Mouse (Mus musculus) left cerebral cortex, postnatal 10 days (tissue): Measurements from ENCODE around the gene Ugt2b34. TPM values are rescaled to one million over a fixed set of nuclear protein-coding genes. Genes with fewer than 3 reads are reported as not detected.
"Not testable (repeated sequence)": the region's sequence is repeated elsewhere in the genome, so short reads cannot be mapped to it uniquely, and the experiment has no call there.

ENCODE experiments used
- DNase-seq, 2 experiments: peaks; one replicate each; pipeline ENCODE4 v3.0.0; 2021 to 2022; ENCODE audit warnings: low spot score in 2 of 2, mixed read lengths in 1 of 2; ENCODE audit errors: extremely low spot score in 1 of 2
- intact Hi-C: fragments of 180-260 bp; cut with DNase I; formaldehyde crosslinking; loops from one replicate; pipeline ENCODE4 v1.15.1; 2025
- total RNA-seq, 2 experiments: library from RNA; stranded (reverse); gene quantifications; 2 replicates each; pipeline ENCODE4 v1.2.3; 2021

The Ugt2b34 gene
- total RNA-seq, result not detected

- intact Hi-C loops, result no loop called here
These were observed at the start of gene Ugt2b34 for GRCm38 (mm10) chr5:86906758-86907157. Gene Ugt2b34 (minus strand): TSS chr5:86906937.

GRCm38 (mm10) chr5:86942111-86942510 lies 35.4 kb upstream of the Ugt2b34 start:
- DNase-seq, result no peak
- intact Hi-C loops, result no loop called here

More at GRCm38 (mm10) chr5:86906758-86907157, at the start of gene Ugt2b34:
- DNase-seq, result no peak

GRCm38 (mm10) chr5:86926426-86926825 lies 19.7 kb upstream of the Ugt2b34 start, which contains the start of gene Ugt2b1:
Gene Ugt2b1 (minus strand): TSS chr5:86926530.
- intact Hi-C loops, result no loop called here
- no peak for DNase-seq

GRCm38 (mm10) chr5:86920661-86921233 lies 14.0 kb upstream of the Ugt2b34 start:
- DNase-seq, result no peak
- intact Hi-C loops, result no loop called here

GRCm38 (mm10) chr5:86911357-86912099 lies 4.8 kb upstream of the Ugt2b34 start:
- intact Hi-C loops, result no loop called here
- no peak for DNase-seq

GRCm38 (mm10) chr5:86910770-86911169 lies 4.0 kb upstream of the Ugt2b34 start:
- intact Hi-C loops, result no loop called here
- no peak for DNase-seq

- intact Hi-C loops, result loop anchor here (5.0 kb wide), 1 partner anchor 252 kb away; the partner anchor contains the start of gene Ugt2b5
These were observed 16.8 kb downstream of the Ugt2b34 start for GRCm38 (mm10) chr5:86889933-86890332.

GRCm38 (mm10) chr5:86888420-86888819 lies 18.3 kb downstream of the Ugt2b34 start:
- intact Hi-C loops, result loop anchor here (5.0 kb wide), 1 partner anchor 254 kb away; the partner anchor contains the start of gene Ugt2b5
- no peak for DNase-seq

More at GRCm38 (mm10) chr5:86889933-86890332, 16.8 kb downstream of the Ugt2b34 start:
- DNase-seq, result no peak

GRCm38 (mm10) chr5:86887081-86887480 lies 19.7 kb downstream of the Ugt2b34 start:
- intact Hi-C loops, result loop anchor here (2.0 to 5.0 kb wide), 2 partner anchors 255 to 550 kb away; partner anchors contain the start of gene Ugt2b5
- DNase-seq, result no peak

GRCm38 (mm10) chr5:86886620-86887019 lies 20.1 kb downstream of the Ugt2b34 start:
- DNase-seq, result no peak
- intact Hi-C loops, result loop anchor here (2.0 to 5.0 kb wide), 2 partner anchors 256 to 550 kb away; partner anchors contain the start of gene Ugt2b5

GRCm38 (mm10) chr5:86871877-86872276 lies 34.9 kb downstream of the Ugt2b34 start:
- intact Hi-C loops, result no loop called here
- peak in 1 of 2 experiments; percentile 44 for DNase-seq

GRCm38 (mm10) chr5:86858336-86858735 lies 48.4 kb downstream of the Ugt2b34 start:
- intact Hi-C loops, result loop anchor here (10.0 kb wide), 1 partner anchor 1546 kb away; no protein-coding TSS in a partner anchor
- DNase-seq, result no peak

GRCm38 (mm10) chr5:86857682-86858081 lies 49.1 kb downstream of the Ugt2b34 start:
- intact Hi-C loops, result loop anchor here (10.0 kb wide), 1 partner anchor 1547 kb away; no protein-coding TSS in a partner anchor
- DNase-seq, result no peak

GRCm38 (mm10) chr5:86856505-86856904 lies 50.2 kb downstream of the Ugt2b34 start:
- DNase-seq, result not testable (repeated sequence)
- intact Hi-C loops, result loop anchor here (10.0 kb wide), 1 partner anchor 1548 kb away; no protein-coding TSS in a partner anchor

- DNase-seq, result no peak
- intact Hi-C loops, result loop anchor here (5.0 to 10.0 kb wide), 2 partner anchors 1553 to 1691 kb away; no protein-coding TSS in a partner anchor
These were observed 55.1 kb downstream of the Ugt2b34 start for GRCm38 (mm10) chr5:86851658-86852057.

GRCm38 (mm10) chr5:86850104-86850503 lies 56.6 kb downstream of the Ugt2b34 start:
- DNase-seq, result peak in 1 of 2 experiments; percentile 7
- intact Hi-C loops, result loop anchor here (5.0 to 10.0 kb wide), 2 partner anchors 1555 to 1692 kb away; no protein-coding TSS in a partner anchor

- DNase-seq, intact Hi-C loops: not testable (repeated sequence)
These were observed 65.5 kb downstream of the Ugt2b34 start for GRCm38 (mm10) chr5:86841261-86841660.

- intact Hi-C loops, result no loop called here
- no peak for DNase-seq
These were observed 66.5 kb downstream of the Ugt2b34 start for GRCm38 (mm10) chr5:86840207-86840606.
